Mouse (Mus musculus) WW6 (cell line): Measurements from ENCODE around the gene Mcm5.
A peak's percentile ranks its signal among the peaks of the same experiment; 100 is the strongest.

Source experiments
- DNase-seq: peaks from one replicate; pipeline ENCODE4 v3.0.0-alpha.2; 2013; ENCODE audit warnings: low read depth, low spot score

Mcm5 gene

DNA sequence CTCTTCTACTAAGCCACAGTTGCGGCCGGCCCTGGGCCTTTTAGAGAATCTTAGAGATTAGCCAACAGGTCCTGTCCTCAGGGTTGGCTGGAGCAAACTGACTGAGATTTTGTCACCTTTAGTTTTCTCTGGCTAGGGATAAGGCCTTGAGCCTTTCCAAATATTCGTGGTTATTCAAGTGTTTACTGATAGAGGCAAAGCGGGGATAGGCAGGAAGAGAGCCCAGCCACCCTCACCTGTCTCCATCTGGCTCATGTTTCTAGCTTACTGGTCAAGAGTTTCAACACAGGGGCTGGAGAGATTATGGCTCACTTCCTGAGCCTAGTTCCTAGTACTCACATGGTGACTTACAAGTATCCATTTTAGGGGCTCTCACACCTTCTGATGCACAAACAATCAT lies 6.4 kb upstream of the Mcm5 start:
- no peak for DNase-seq

DNA sequence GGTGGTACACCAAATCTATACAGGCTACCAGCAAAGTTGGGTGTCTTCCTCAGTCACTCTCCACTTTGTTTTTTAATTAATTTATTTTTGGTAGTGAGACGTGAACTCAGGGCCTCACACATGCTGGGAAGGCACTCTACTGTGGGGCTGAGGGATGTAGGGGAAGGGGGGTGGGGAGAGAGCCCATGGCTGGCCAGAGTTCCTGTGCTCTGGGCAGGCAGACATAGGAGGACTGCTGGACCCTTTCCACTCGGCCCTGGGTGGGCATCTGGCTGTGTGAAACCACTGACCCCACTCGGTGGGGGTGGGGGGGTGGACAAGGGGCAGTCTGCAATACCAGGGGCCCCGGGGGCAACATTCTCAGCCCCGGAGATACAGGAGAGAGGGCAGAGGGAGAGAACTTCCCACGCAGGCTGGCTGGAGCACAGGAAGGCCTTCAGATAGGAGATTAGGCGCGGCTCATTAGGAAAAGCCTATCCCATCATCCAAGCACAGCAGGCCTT lies 5.9 kb upstream of the Mcm5 start:
- DNase-seq = no peak

DNA sequence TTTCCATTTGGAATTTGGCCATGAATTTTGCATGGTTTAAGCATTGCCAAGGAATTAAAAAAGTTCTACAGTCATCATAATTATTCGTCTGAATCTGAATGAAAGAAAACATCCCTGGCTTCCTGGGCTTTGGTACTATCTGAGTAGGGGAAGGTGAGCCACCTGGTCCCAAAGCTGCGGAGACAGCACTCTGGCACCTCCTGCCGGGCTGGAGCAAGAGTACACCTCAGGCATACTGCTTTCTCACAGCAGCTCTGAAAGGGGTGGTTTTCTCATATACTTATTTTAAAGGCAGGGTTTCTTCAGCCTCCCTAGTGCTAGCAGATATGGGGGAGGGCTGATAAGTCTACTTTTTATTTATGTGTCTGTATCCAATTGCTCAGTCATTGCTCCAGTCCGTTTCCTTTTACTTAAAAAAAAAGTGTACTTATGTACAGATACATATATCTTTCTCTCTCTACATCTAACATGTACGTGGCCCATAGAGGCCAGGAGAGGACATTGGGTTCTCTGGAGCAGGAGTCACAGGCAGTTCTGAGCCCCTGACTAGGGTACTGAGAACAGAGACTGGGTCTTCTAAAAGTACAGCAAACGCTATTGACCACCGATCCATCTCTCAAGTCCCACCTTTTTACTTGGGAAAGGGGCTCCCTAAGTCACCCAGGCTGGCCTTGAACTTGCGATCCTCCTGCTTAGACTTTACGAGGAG lies 688 bp upstream of the Mcm5 start:
- DNase-seq = peak; percentile 76

DNA sequence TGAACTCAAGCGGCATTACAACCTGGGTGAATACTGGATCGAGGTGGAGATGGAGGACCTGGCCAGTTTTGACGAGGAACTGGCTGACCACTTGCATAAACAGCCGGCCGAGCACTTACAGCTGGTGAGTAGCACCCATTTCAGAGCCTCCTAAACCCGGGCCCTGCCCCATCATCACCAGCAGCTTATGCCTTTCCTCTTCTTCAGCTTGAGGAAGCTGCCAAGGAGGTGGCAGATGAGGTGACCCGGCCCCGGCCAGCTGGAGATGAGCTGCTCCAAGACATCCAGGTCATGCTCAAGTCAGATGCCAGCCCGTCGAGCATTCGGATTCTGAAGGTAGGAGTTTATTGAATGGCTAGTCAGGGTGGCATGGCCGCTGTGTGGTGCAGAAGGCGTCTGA lies 724 bp downstream of the Mcm5 start:
- no peak for DNase-seq

DNA sequence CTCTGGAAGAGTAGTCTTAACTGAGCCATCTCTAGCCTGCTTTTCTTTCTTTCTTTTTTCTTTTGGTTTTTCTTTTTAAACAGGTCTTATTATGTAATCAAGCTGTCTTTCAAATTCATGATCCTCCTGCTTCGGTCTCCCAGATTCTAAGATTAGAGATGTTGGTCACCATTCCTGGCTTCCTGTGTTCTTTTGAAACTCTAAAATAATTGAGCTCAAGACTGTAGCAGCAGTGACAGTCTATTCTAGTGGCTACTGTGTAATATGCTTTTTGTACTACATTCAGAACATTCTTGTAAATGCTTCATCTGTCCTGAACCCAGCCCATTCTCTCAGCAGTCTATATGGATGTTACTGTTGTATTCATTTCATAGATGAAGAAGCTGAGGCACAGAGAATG lies 9.1 kb downstream of the Mcm5 start:
- no peak for DNase-seq

DNA sequence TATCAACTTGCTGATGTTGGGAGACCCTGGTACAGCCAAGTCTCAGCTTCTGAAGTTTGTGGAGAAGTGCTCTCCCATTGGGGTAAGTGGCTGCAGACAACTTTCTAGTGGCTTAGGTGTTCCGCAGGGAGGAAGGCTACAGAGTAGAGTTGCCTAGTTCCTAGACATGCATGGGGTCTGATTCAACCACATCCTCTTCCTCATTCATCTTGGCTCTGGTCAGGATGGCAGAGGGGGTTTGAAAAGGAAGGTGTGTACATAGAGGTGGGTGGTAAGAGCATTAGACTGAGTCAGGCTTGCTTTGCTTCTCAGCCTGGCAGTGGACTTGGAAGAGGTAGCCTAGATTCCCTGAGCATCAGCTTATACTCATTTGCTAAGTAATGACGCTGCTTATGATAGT lies 9.9 kb downstream of the Mcm5 start:
- no peak for DNase-seq

DNA sequence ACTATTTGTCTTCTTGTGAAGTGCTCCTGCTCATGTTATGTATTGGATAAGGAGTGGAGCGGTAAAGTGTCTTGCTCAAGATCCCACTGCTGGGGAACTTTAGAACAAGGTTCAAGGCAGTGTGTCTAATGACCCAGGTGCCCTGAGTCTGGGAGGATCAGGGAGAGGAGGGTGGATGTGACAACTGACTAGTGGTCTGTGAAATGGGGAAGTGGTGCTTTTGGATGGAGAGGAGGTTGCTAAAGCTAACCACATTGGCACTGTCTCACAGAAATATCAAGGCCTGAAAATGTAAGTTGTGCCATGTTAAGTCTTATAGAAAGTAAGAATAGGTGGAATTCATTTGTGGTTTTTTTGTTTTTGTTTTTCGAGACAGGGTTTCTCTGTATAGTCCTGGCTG lies 10.4 kb downstream of the Mcm5 start:
- no peak for DNase-seq

DNA sequence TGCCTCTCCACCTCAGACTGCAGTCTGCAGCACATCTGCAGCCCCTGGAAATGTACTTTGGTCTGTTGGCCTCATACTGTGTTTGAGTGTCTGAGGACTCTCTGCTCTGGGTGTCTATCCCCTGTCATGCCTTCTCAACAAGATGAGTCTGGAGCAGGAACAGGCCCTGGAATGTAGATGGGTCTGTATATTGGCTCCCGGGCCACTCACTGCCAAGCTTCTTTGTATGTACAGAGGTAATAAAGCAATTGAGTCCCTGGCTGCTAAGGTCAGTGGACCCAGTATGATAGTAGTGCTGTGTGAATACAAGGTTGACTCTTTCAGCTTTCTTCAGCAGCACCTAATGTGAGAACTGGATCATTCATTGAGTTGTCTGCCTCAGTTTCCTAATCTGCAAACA lies 18.0 kb downstream of the Mcm5 start:
- no peak for DNase-seq

DNA sequence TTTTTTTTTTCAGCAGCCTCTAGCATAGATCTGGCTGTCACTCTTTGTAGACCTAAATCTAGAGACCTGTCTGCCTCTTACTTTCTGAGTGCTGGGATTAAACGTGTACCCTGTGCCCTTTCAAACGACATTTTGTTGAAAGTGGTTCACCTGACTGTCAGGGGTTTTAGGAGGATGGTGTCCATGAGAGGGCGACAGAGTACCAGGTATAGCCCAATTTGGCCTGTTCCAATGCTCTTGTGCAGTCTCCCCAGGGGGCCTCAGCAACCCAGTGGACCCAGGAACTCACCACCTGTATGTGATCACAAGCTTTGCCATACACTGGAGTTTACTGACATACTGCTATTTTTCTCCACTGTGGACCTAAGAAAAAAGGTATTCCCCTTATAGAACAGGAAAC lies 23.1 kb downstream of the Mcm5 start:
- peak; percentile 50 for DNase-seq

DNA sequence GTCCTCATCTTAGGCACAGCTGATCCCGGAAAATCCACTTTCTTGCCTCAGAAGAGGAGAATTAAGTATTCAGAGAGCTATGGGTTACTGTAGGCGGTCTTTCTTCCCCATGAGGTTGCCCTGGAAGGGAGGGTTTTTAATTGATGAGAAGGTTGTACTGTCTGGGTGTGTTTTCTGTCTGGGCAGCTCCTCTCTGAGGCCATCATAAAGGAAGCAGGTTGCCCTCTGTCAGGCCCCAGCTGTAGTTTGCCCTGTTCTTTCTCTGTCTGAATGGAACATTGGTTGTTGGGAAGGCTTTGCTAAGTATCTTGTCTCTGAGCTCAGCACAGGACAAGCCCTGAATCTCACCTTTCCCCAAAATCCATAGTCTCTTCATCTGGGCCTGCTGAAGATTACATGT lies 24.0 kb downstream of the Mcm5 start:
- DNase-seq = no peak

DNA sequence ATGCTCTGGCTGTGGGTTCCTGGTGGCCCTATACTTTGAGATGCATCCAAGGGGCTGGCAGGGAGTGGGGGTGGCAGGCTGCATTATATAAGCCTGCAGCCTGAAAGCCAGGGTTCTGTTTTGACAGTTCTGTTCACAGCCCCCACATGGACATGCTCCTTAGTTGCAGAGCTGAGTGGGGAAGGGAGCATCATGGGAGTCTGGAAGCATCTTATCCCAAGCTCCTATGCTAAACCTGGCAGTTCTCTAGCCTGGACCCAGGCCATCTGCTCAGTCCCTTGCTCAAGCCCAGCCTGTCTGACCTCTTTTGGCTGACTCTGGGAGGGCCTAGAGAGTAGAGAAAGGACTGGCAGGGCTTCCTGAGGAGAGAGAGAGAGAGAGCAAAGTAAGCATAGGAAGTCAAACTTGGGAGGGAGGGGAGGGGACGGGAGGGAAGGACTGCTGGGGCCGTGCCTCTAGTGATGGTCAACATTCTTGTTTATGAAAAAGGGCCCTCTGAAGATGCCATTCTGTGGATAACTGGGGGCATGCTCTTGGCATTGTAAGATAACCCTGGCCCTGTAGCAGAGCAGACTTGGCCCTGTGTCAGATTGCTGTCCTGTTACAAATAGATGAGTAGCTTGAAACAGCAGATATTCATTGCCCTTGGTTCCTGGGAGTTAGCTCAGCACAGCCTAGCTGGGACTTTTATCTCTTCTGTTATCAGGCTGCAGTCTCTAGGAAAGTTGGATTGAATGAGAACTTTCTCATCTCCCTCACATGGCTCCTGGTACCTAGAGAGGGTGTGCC lies 25.4 kb downstream of the Mcm5 start:
- no peak for DNase-seq

DNA sequence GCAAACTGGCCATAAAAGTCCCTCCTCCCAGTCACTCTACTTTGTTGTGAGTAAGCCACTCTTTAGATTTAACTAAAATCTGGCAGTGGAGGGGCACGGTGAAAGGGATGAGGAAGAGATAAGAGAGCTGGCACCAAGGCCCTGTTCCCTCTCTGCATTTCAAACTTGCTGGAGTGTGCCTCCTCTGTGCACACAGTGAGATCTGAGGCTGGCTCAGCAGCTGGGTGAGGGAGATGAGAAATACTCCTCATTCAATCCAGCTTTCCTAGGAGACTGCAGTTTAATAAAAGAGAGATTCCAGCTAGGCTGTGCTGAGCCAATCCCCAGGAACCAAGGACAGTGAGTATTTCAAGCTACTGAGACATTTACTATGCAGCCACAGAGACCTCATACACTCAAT lies 26.4 kb downstream of the Mcm5 start:
- no peak for DNase-seq

DNA sequence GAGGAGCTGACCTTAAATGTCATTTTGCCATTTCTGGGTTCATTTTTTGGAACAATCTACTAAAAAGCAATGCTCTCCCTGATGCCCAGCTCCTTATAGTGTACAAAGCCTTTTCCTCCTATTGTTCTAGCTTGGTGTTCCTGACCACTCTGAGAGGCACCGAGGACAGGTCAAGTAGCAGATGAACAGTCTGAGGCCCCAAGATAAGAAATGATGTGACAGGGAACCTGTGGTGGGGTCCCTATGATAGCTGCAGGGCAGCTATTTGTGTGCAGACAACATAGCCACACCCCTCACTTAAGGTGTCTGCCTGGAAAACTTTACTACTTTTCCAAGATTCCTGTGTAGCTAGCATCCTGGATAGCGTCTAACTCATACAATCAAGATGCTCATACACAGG lies 26.9 kb downstream of the Mcm5 start:
- no peak for DNase-seq

DNA sequence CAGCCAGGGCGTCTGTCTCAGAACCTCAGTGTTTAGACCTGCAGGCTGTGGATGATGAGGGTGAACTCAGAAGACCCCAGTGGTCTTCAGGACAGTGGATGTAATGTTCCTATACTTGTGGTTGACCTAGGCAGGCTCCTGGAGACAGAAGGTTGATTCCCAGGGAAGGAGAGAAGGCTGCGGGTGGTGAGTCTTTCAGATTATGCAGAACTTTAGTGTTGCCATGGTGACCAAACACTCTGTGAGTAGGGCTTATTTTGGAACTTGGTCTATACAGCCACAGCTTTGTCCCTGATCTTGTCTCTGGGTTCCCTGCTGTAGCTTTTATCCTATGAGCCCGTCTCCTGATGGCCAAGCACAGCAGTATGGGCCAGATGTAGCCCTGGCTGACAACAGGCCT lies 28.2 kb downstream of the Mcm5 start:
- no peak for DNase-seq

DNA sequence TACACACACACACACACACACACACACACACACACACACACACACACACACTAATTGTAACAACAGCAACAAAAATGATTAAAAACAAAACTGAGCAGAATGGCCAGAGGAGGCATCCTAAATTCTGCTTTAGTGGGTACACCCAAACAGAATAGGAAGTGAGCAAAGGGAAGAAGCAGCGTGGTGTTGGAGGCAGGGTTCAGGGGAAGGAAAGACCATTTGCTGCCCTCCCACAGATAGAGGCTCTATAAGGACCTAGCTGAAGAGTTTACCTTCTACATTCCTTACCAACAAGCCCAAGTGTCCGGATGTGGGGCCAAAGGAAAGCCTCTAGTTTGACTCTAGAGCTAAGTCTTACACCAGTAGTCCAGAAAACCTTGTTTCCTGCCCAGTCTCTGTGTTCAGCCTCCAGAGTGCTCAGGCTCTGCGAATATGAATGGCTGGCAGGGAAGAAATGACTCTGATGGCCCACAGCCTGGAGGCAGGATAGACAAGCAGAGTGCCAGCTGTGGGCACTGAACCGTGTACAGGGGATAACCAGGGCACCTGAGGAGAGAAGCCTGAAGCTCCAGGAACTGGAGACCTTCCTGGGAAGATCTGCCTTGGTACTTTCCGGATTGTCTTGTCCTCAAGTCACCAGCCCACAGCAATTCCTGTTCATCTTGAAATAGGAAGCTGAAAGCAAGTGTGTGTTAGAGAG lies 41.7 kb downstream of the Mcm5 start:
- no peak for DNase-seq

DNA sequence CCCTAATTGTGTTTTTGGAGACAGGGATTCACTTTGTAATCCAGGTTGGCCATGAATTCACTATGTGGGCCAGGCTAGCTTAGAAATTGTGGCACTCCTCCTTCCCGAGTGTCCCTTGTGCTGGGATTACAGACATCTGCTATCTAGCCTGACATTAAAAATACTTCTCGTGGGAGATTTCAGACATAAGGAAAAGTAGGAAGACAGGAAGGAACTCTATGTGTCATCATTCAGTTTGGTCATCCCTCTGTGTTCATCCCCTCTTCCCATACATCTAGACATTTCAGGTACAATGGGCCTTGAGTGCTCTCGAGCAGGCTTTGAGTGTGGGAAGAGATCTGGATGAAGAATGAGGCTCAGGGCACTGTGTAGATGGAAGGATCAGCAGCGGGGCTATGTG lies 42.4 kb downstream of the Mcm5 start:
- DNase-seq = no peak

DNA sequence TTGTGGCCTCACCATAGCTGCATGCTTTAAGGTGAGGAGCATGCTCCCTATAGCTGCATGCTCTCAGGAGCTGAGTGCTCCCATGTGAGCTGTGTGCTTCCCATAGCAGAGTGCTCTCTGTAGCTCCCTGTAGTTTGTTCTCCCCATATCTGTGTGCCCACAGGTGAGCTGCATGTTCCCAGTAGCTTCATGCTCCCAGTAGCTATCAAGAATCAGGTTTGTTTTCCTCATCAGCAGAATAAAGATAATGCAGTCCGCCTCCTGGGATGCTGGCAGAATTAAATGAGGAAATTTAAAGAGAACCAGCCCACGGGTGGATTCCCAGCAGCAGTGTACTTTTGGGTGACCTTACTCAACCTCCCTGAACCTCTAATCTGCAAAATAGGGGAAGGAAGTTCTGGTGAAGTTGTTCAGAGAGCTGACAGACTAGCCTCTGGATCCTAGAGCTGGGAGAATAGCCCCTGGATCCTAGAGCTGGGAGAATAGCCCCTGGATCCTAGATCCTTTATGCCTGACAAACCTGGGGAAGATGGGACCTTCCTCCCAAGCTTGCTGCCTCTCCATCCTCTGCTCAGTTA lies 43.2 kb downstream of the Mcm5 start:
- DNase-seq = no peak

DNA sequence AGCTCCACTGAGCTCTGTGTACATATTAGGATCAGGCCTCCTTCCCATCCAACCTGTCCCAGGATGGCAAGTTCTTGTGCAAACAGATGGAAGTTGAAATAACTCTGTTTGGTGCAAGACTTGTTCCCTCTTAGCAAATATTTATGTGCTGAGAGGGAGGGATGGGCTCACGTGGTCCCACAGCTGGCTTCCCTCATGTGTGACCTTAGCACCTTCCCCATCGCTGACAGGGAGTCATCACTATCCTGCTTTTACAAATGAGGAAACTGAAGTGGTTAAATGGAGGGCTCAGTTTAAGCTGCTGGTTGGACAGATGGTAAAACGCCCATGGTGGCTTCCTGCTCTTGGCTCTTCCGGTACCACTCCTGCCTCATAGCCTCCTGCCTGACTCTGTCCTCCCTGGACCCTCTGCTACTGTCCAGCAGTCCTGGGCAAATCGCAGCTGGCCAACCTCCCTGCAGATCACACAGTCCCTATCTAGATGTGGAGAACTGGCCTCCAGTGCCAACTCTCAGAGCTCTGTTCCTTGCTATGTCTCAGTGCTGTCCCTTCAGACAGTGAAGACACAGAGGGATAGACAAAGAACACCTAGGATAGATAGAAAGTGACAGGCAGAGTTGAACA lies 45.6 kb downstream of the Mcm5 start:
- DNase-seq = no peak

DNA sequence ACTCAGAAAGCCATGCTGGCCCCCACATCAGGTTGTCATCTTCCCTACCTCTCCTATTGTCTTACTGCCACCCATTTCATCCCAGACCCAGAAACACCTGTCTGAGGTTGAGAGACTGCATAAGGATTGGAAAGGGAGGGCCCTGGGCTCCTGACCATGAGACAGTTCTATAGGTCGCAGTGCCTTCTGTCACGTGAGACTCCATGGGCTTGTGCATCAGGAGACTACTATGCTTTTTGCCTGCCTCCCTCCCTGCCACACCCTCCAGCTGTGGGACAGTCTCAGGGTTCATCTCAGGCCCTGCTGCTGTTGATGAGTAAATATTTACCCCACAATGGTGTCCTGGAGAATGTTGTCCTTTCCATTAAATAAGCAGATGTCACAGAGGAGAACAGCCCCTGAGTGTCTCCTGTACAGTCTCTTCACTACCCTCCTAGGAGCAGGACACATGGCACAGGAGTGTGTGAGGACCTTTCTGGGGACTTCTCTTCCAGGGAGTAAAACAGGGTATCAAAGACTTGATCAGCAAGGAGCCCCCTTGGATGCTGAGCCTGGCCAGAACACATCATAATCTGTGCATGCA lies 46.5 kb downstream of the Mcm5 start:
- DNase-seq = no peak

DNA sequence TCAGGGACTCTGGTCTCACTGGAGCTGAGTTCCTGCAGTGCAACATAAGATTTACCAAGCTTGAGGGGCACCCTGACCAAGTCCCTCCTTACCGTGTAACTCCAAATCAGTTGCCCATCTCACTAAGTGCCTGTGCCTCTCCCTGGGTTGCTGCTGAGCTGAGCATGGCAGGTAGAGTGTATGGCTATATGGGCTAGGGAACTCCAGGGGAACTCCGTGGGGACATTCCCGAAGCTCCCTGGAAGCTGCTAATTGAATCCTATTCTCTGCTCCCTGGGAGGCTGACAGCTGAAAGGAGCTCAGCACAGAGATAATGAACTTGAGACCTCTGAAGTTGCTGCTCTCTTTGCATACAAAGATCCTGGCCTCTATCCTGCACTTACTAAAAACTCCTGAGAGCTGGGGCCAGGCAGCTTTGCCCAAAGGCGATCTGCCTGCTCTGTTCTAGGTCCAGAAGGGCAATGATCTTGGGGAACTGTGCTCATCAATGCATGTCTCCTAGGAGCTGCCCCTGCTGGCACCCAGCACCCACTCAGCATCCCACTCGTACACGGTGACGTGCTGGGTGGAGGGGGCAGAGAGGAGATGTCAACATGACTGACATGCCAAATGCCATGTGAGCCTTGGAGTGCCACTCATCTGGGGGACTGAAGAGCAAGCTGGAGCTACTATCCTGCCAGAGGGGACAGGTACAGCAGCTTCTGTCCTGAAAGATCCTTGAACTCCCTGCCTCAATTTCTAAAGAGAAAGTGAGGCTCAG lies 48.3 kb downstream of the Mcm5 start:
- no peak for DNase-seq

DNA sequence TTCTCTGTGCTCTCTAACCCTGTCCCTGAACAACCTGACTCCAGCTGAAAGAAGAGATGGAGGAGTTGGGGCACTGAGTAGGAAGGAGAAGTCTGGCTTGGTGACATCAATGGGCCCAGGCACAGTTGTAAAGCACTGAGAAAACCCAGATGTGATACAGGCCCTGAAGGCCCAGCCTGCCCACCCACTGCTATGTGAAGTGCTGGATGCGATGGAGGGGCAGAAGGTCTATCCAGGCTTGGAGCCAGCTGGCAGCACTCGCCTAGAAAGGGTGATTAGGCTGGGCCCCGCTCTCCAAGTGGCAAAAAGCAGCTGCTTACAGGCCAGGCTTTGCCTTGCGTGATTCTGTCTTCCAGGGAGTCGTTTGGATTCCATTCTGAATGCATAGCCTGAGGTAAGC lies 60.0 kb downstream of the Mcm5 start:
- DNase-seq = no peak
